Mouse (Mus musculus) embryonic fibroblast, embryonic 13.5 days (primary cell): ENCODE results near the gene Heg1.

Experiments used
- CTCF ChIP-seq: IDR thresholded peaks from 2 replicates; pipeline ENCODE4 v1.5.1; 2011; ENCODE audit warnings: mild to moderate bottlenecking, control low read depth, low read length, moderate library complexity, borderline replicate concordance; ENCODE audit not compliant: insufficient read depth
- POLR2A ChIP-seq: IDR thresholded peaks from 2 replicates; pipeline ENCODE4 v1.6.1; 2011; ENCODE audit warnings: low read depth, mild to moderate bottlenecking, control low read depth, low read length, moderate library complexity

- TF ChIP-seq CTCF (no peak), POLR2A (no peak)
These were observed 101.0 kb downstream of the Heg1 start for GRCm38 (mm10) chr16:33785092-33785704.
